Mouse (Mus musculus) natural killer cell, adult 2 months (primary cell): Measurements from ENCODE around the gene Sap30l.
"Not testable (repeated sequence)": the region's sequence is repeated elsewhere in the genome, so short reads cannot be mapped to it uniquely, and the experiment has no call there.

Experiments
- DNase-seq, 2 experiments: peaks; one replicate each; pipeline ENCODE4 v3.0.0; 2022; ENCODE audit warnings: low spot score in 2 of 2

Gene Sap30l

GRCm38 (mm10) chr11:57831281-57831781, 29.9 kb downstream of the Sap30l start:
- DNase-seq, result no peak

DNA sequence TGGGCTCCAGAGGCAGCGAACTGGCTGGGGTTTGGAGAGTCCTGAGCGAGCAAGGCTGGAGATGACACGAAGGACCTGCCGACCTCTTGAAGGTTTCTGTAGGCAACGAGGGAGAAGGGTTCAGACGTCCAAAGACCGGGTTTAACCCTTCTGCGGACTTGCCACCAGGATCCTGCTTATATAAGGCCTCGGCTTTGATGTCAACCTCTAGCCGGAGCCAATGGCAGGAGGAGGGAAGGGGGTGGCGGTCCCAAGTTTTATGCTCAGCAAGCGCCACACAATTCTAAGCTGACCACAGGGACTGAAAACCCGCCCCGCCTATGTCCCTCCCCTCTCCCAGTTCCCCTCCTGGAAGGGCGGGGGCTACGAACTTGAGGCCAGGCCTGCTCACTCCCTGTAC, 30.4 kb downstream of the Sap30l start:
- no peak for DNase-seq

GRCm38 (mm10) chr11:57832552-57833201, 31.2 kb downstream of the Sap30l start, which contains the start of gene Hand1:
Gene Hand1 (minus strand): TSS chr11:57832818.
- no peak for DNase-seq

- DNase-seq, result no peak
Observed at GRCm38 (mm10) chr11:57833296-57833977, 32.0 kb downstream of the Sap30l start.

GRCm38 (mm10) chr11:57834031-57834430, 32.6 kb downstream of the Sap30l start:
- DNase-seq, result no peak

DNA sequence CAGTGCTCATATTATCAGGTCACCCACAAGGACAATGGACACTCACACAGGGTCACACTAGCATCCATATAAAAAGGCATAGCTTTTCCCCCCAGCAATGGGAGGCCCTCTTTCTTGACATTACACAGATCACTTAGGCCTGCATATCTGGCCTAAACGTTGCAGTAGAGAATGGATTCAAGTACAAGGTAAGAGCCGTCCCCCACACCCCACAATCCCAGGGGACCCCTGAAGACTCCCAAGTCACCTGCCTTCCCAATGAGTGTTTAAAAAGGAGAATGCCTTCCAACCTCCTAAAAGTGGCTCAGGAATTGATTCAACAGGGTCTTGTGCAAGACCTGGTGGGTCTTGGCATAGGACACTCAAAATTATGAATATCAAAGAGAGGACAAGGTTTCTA, 33.9 kb downstream of the Sap30l start:
- no peak for DNase-seq

GRCm38 (mm10) chr11:57835931-57836330, 34.5 kb downstream of the Sap30l start:
- DNase-seq, result no peak

DNA sequence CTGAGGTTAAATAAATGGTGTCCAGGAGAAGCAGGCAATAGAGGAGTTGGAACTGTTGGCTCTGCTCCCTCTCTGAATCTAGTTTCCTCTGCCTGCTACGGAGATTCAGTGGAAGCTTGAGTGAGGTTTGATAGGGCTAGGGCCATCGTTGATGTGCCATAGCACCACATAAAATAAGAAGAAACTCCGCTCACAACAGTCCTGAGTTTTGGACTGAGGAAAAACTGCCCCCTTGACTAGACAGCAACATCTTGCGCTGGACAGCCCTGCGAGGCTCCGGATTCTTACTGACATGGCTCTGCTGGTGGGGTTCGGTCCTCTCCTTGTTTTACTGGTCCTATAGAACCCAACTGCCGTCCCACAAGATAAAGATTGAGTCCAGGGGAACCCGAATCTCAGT, 35.0 kb downstream of the Sap30l start:
- DNase-seq, result no peak

- no peak for DNase-seq
Observed at GRCm38 (mm10) chr11:57836872-57837680, 35.6 kb downstream of the Sap30l start.

- DNase-seq, result no peak
Observed at GRCm38 (mm10) chr11:57837861-57838680, 36.6 kb downstream of the Sap30l start.

DNA sequence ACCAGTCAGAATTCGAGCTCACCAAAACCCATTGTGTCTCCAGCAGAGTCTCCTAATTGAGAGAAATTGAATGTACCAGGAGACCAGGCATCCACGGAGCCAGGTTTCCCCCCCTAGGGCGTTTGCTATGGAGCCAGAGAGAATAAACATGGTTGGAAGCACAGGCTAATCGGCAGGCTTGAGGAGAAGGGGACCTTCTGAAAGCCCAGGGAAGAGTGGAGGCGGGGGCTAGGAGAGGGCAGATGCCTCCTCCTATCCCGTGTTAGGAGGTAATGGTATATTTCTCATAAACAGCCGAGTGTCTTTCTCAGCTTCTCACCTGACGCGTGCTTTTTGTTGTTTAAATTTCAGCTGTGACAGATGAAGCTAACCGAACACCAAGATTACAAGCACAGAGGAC, 39.5 kb downstream of the Sap30l start:
- no peak for DNase-seq

DNA sequence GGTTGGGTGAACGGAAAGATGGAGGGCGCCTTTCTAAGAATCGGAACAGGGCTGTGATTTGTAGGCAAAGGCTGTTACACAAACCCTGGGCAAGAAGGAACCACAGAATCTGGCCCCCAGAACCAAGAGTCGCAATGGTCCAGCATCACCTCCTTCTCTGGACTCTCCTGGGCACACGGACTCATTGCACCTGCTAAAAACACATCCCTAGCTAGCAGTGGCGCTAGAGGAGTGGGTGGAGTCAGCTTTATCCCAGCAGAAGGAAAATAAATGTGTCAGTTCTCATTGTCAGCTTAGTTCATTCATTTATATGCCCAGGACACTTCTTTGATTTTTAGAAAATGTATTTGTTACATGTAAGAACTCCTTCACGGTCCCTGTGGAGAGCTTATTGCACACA, 40.0 kb downstream of the Sap30l start:
- DNase-seq, result no peak

DNA sequence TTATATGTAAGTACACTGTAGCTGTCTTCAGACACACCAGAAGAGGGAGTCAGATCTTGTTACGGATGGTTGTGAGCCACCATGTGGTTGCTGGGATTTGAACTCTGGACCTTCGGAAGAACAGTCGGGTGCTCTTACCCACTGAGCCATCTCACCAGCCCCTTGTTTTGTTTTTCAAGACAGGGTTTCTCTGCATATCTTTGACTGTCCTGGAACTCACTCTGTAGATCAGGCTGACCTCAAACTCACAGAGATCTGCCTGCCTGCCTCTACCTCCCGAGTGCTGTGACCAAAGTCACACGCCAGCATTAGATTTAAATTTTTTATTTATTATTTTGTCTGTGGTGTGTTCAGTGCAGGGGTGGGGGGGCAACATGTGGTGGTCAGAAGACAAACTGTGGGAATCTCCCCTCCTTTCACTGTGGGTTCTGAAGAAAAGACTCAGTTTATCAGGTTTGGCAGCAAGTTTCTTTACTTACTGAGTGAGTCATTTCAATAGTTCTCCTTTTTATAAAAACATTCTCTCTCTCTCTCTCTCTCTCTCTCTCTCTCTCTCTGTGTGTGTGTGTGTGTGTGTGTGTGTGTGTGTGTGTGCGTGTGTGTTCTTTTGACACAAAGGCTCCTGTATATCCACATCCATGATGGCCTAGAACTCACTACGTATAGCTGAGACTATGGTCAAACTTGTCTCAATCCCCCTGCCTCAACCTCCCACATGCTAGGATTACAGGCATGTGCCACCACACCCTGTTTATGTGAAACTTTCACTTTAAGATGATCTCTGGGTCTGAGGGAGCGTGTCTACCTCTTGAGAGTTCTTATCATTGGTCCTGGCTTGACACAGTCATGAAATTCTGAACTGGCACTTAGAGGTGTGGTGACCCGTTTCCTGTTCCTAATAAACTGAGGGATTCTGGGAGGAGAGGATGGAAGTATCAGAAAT, 45.3 kb downstream of the Sap30l start:
- DNase-seq, result not testable (repeated sequence)

- no peak for DNase-seq
Observed at GRCm38 (mm10) chr11:57847396-57847795, 46.0 kb downstream of the Sap30l start.

GRCm38 (mm10) chr11:57850298-57850697, 48.9 kb downstream of the Sap30l start:
- DNase-seq, result no peak

DNA sequence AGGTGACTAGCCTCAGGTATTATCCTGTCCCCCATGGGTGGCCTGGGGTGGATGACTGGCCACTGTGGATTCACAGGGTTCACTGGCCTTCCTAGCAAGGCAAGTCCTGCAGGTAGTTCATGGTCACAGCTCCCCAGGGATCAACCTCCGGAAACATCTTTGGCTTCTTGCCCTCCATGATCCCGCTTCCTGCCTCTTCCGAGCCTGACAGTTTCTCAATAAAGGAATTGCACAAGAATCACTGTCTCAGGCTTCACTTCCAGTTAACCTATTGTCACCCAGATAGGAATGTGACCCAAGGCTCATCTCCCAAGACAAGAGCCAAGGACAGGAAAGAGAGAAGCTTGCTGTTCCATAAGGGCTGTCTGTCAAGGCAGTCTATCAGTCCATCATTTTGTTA, 49.5 kb downstream of the Sap30l start:
- DNase-seq, result no peak

DNA sequence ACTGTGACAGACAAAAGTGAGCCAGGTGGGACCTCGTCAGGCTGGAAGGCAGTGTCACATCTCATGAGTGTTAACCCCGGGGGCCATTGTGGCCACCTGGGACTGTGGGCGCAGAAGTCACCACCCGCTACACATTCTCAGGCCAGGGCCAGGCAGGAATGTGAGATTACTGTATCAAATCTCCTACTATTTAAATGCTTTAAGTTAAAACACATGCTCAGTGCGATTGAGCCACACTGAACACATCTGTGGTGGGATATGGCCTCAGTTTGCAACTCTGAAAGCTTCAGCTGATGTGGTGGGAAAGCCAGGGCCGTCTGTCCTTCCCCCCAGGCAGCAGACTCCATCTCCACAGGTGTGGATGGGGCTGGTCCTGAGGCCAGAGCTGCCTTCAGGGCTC, 52.1 kb downstream of the Sap30l start:
- DNase-seq, result no peak

DNA sequence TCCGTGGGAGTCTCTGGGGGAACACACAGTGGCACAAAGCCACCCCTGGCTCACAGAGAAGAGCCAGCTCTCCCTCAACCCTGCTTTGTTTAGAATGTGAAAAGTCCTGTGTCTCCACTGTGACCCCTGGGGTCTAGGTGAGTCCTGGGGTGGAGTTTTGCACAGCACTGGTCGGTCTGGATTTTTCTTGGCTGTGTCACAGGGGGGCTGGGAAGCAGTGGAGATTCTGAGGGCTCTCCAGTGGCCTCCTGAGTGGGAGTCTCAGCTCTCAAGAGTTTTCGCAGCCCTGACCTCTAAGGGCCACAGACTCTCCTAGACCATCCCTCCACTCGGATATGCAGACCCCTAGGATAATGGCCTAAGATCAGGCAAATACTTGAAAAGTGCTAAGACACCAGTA, 56.3 kb downstream of the Sap30l start:
- DNase-seq, result no peak
